Mouse (Mus musculus) CD4-positive naive resting alpha-beta T cell, adult 76 days (primary cell): ENCODE data around the gene Lmo3. TPM values are rescaled to one million over a fixed set of nuclear protein-coding genes. Genes with fewer than 3 reads are reported as not detected.

ENCODE experiments used
- total RNA-seq: library from RNA; stranded (reverse); gene quantifications from one replicate; pipeline ENCODE4 v1.2.4, GENCODE M21; 2023

Gene Lmo3
- total RNA-seq = not detected

DNA sequence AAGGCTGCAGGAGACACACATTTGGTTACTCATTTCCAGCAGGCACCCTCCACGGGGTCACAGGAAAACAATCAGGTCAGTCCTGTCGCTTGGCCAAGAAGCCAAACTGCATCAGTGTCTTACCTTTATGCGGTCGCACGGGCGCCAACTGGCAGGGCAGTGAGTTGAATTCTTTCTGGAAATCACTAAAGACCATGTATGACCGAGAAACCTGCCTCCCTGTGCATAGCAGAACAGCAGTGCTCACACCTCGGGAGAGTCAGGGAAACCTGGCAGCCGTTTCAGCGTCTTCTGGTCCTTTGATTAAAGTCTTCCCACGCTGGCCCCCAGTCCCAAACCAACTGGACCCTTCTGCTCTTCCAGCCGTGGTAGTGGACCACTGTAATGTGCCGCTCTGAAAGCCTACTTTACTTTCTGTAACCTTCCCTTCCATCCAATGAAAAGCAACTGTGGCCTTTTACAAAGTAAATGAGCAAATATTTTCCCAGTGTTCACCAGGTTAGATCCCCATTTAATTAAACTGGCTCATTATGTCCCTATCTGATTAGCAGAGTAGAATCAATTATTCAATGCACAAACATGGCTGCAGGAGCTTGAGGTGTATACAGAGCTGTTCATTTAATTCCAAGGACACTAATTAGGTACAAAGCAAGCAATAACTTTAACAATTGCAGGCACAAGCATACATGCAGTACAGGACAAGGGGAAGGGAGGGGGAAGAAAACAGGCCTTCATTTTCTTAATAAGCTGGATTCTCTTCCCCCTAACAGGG, at the start of gene Lmo3:
Lmo3 (minus strand) TSS at position 235 of the 772 bp plus-strand sequence.

Other genes with a start within 250 kb of the Lmo3 start
- gene Igbp1b, start 76.6 kb upstream of the Lmo3 start, total RNA-seq = not detected